Mouse (Mus musculus): Measurements from ENCODE around the gene Amotl1. TPM values are rescaled to one million over a fixed set of nuclear protein-coding genes. Genes with fewer than 3 reads are reported as not detected.
A peak's percentile ranks its signal among the peaks of the same experiment; 100 is the strongest.

Amotl1 gene
- total and polyA plus RNA-seq, 2 experiments from 2014 or later = 11.7 to 70.2 TPM

- DNase-seq (ENCODE audit: low spot score) (no peak), ATAC-seq (ENCODE audit: insufficient read depth, low read depth) (no peak)
- H3K9ac ChIP-seq (replicated peaks; ENCODE audit: low read depth, low read length) = no peak overlapping the region
- no peak for TF ChIP-seq CTCF (IDR thresholded peaks at IDR 0.05; ENCODE audit: low read depth)
- no peak for TF ChIP-seq EP300 (IDR thresholded peaks at IDR 0.05; ENCODE audit: low read depth)
- H3K4me1 ChIP-seq (ENCODE audit: control insufficient read depth, insufficient read depth) = peaks cover 46% of the 10 kb centered on the region
- H3K36me3 ChIP-seq (replicated peaks; ENCODE audit: control insufficient read depth, insufficient read depth, low read length) = peaks cover 16% of the 10 kb centered on the region
- peak overlapping the region; percentile 18; the same call in 1 of the 2 replicates for H3K27ac ChIP-seq (ENCODE audit: low read depth)
- 48% methylated on average over 5 of the region's 5 CpGs for WGBS
- H3K4me2 ChIP-seq (ENCODE audit: low read depth, low read length) = no peak overlapping the region
- no peaks in the 10 kb centered on the region for H3K9me3 ChIP-seq (replicated peaks; ENCODE audit: control insufficient read depth, low read length)
- no peak overlapping the region for H3K4me3 ChIP-seq (ENCODE audit: low read depth, low read length)
- no peaks in the 10 kb centered on the region for H3K27me3 ChIP-seq (ENCODE audit: control insufficient read depth, insufficient read depth, low read length)
These were observed 45.1 kb downstream of the Amotl1 start for GRCm38 (mm10) chr9:14599799-14600198.

GRCm38 (mm10) chr9:14598157-14598556, 46.7 kb downstream of the Amotl1 start:
- 93% methylated on average over 2 of the region's 2 CpGs for WGBS
- H3K4me1 ChIP-seq (ENCODE audit: control insufficient read depth, insufficient read depth) = peaks cover 41% of the 10 kb centered on the region
- H3K9me3 ChIP-seq (replicated peaks; ENCODE audit: control insufficient read depth, low read length) = no peaks in the 10 kb centered on the region
- H3K27me3 ChIP-seq (ENCODE audit: control insufficient read depth, insufficient read depth, low read length) = no peaks in the 10 kb centered on the region
- no peak for ATAC-seq (ENCODE audit: insufficient read depth, low read depth)
- H3K4me2 ChIP-seq (ENCODE audit: low read depth, low read length) = no peak overlapping the region
- DNase-seq (ENCODE audit: low spot score) = no peak
- H3K27ac ChIP-seq (ENCODE audit: low read depth) = no peak overlapping the region
- H3K36me3 ChIP-seq (replicated peaks; ENCODE audit: control insufficient read depth, insufficient read depth, low read length) = peaks cover 33% of the 10 kb centered on the region
- no peak overlapping the region for H3K9ac ChIP-seq (replicated peaks; ENCODE audit: low read depth, low read length)
- no peak overlapping the region for H3K4me3 ChIP-seq (ENCODE audit: low read depth, low read length)
- TF ChIP-seq CTCF (IDR thresholded peaks at IDR 0.05; ENCODE audit: low read depth) (no peak), EP300 (IDR thresholded peaks at IDR 0.05; ENCODE audit: low read depth) (no peak)

GRCm38 (mm10) chr9:14597429-14597828, 47.4 kb downstream of the Amotl1 start:
- Histone ChIP-seq H3K9me3 (replicated peaks; ENCODE audit: control insufficient read depth, low read length) (no peaks in the 10 kb centered on the region), H3K4me2 (ENCODE audit: low read depth, low read length) (no peak overlapping the region), H3K36me3 (replicated peaks; ENCODE audit: control insufficient read depth, insufficient read depth, low read length) (peaks cover 40% of the 10 kb centered on the region), H3K27me3 (ENCODE audit: control insufficient read depth, insufficient read depth, low read length) (no peaks in the 10 kb centered on the region), H3K4me3 (ENCODE audit: low read depth, low read length) (no peak overlapping the region), H3K27ac (ENCODE audit: low read depth) (peak overlapping the region; percentile 78), H3K9ac (replicated peaks; ENCODE audit: low read depth, low read length) (no peak overlapping the region), H3K4me1 (ENCODE audit: control insufficient read depth, insufficient read depth) (peaks cover 39% of the 10 kb centered on the region)
- TF ChIP-seq EP300 (IDR thresholded peaks at IDR 0.05; ENCODE audit: low read depth) = no peak
- TF ChIP-seq CTCF (IDR thresholded peaks at IDR 0.05; ENCODE audit: low read depth) = no peak
- no peak for DNase-seq (ENCODE audit: low spot score)
- WGBS = 43% methylated on average over 3 of the region's 3 CpGs
- no peak for ATAC-seq (ENCODE audit: insufficient read depth, low read depth)

GRCm38 (mm10) chr9:14596858-14597257, 48.0 kb downstream of the Amotl1 start:
- WGBS = 34% methylated on average over 7 of the region's 7 CpGs
- peak overlapping the region; percentile 78 for H3K27ac ChIP-seq (ENCODE audit: low read depth)
- no peaks in the 10 kb centered on the region for H3K27me3 ChIP-seq (ENCODE audit: control insufficient read depth, insufficient read depth, low read length)
- TF ChIP-seq CTCF (IDR thresholded peaks at IDR 0.05; ENCODE audit: low read depth) (no peak), EP300 (IDR thresholded peaks at IDR 0.05; ENCODE audit: low read depth) (no peak)
- no peak overlapping the region for H3K4me3 ChIP-seq (ENCODE audit: low read depth, low read length)
- peak; percentile 82 for ATAC-seq (ENCODE audit: insufficient read depth, low read depth)
- H3K4me2 ChIP-seq (ENCODE audit: low read depth, low read length) = peak overlapping the region; percentile 16; the same call in 1 of the 2 replicates
- H3K36me3 ChIP-seq (replicated peaks; ENCODE audit: control insufficient read depth, insufficient read depth, low read length) = peaks cover 46% of the 10 kb centered on the region
- H3K4me1 ChIP-seq (ENCODE audit: control insufficient read depth, insufficient read depth) = peaks cover 39% of the 10 kb centered on the region
- peak; percentile 51 for DNase-seq (ENCODE audit: low spot score)
- no peaks in the 10 kb centered on the region for H3K9me3 ChIP-seq (replicated peaks; ENCODE audit: control insufficient read depth, low read length)
- H3K9ac ChIP-seq (replicated peaks; ENCODE audit: low read depth, low read length) = no peak overlapping the region

DNA sequence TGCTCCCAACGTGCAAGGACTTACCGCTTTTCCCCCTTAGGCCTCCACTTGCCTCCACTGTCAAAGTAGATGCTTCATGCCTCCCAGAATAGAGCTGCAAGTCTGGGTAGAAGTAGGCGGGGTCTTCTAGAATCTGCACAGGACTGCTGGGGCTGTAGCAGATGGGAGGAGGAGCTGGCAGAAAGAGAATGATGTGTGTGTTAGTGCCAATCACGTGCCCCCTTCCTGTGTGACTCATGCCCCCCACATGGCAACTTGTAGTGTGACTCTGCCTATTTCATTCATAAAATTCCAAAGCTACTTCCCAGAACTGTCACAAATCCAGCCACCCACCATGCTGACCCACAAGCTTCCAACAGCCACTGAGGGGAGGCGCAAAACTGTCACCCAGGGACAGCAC, 48.4 kb downstream of the Amotl1 start:
- 43% methylated on average over 5 of the region's 5 CpGs for WGBS
- no peak overlapping the region for H3K9ac ChIP-seq (replicated peaks; ENCODE audit: low read depth, low read length)
- DNase-seq (ENCODE audit: low spot score) = peak; percentile 90
- ATAC-seq (ENCODE audit: insufficient read depth, low read depth) = peak; percentile 94
- peaks cover 50% of the 10 kb centered on the region for H3K36me3 ChIP-seq (replicated peaks; ENCODE audit: control insufficient read depth, insufficient read depth, low read length)
- H3K9me3 ChIP-seq (replicated peaks; ENCODE audit: control insufficient read depth, low read length) = no peaks in the 10 kb centered on the region
- peak overlapping the region; percentile 78 for H3K27ac ChIP-seq (ENCODE audit: low read depth)
- no peak overlapping the region for H3K4me3 ChIP-seq (ENCODE audit: low read depth, low read length)
- TF ChIP-seq CTCF (IDR thresholded peaks at IDR 0.05; ENCODE audit: low read depth) (no peak), EP300 (IDR thresholded peaks at IDR 0.05; ENCODE audit: low read depth) (no peak)
- peak overlapping the region; percentile 16; the same call in 1 of the 2 replicates for H3K4me2 ChIP-seq (ENCODE audit: low read depth, low read length)
- peaks cover 39% of the 10 kb centered on the region for H3K4me1 ChIP-seq (ENCODE audit: control insufficient read depth, insufficient read depth)
- no peaks in the 10 kb centered on the region for H3K27me3 ChIP-seq (ENCODE audit: control insufficient read depth, insufficient read depth, low read length)

- ATAC-seq (ENCODE audit: insufficient read depth, low read depth) (no peak), DNase-seq (ENCODE audit: low spot score) (no peak)
- no peaks in the 10 kb centered on the region for H3K27me3 ChIP-seq (ENCODE audit: control insufficient read depth, insufficient read depth, low read length)
- no peak overlapping the region for H3K9ac ChIP-seq (replicated peaks; ENCODE audit: low read depth, low read length)
- no peak for TF ChIP-seq EP300 (IDR thresholded peaks at IDR 0.05; ENCODE audit: low read depth)
- no peak for TF ChIP-seq CTCF (IDR thresholded peaks at IDR 0.05; ENCODE audit: low read depth)
- H3K36me3 ChIP-seq (replicated peaks; ENCODE audit: control insufficient read depth, insufficient read depth, low read length) = peaks cover 55% of the 10 kb centered on the region
- no peaks in the 10 kb centered on the region for H3K9me3 ChIP-seq (replicated peaks; ENCODE audit: control insufficient read depth, low read length)
- 70% methylated on average over 3 of the region's 3 CpGs for WGBS
- H3K4me3 ChIP-seq (ENCODE audit: low read depth, low read length) = no peak overlapping the region
- H3K4me2 ChIP-seq (ENCODE audit: low read depth, low read length) = 0 out of 2 replicates have a peak overlapping the region, but pooled peaks have one; percentile 15
- H3K4me1 ChIP-seq (ENCODE audit: control insufficient read depth, insufficient read depth) = peaks cover 41% of the 10 kb centered on the region
- H3K27ac ChIP-seq (ENCODE audit: low read depth) = peak overlapping the region; percentile 78
These were observed 49.0 kb downstream of the Amotl1 start for GRCm38 (mm10) chr9:14595893-14596292.

All from heart, postnatal 0 days (tissue).